Mouse (Mus musculus) kidney, postnatal 0 days (tissue): ENCODE results near the gene Rbpms2. TPM values are rescaled to one million over a fixed set of nuclear protein-coding genes. Genes with fewer than 3 reads are reported as not detected.

Experiments
- ATAC-seq: fragments of 200-750 bp; cut with Nextera tagmentation; replicated peaks from 2 replicates; pipeline ENCODE4 v1.8.0; 2017; ENCODE audit warnings: low read depth, moderate number of reproducible peaks, moderate TSS enrichment, moderate library complexity; ENCODE audit not compliant: low FRiP score
- DNase-seq: peaks from one replicate; pipeline ENCODE4 v3.0.0-alpha.2; 2016; ENCODE audit warnings: low spot score
- H3K27ac ChIP-seq: fragments of 300-500 bp; sonication (generic); 2 replicates; pipeline ENCODE4 v1.5.1; 2014; ENCODE audit warnings: mild to moderate bottlenecking
- H3K27me3 ChIP-seq: fragments of 300-500 bp; sonication (generic); 2 replicates; pipeline ENCODE4 v1.6.1; 2014; ENCODE audit warnings: low read length, mixed read lengths; ENCODE audit not compliant: insufficient read depth
- H3K36me3 ChIP-seq: fragments of 300-500 bp; sonication (generic); 2 replicates; pipeline ENCODE4 v1.6.1; 2014; ENCODE audit warnings: low read length, mixed read lengths; ENCODE audit not compliant: insufficient read depth
- H3K4me1 ChIP-seq: fragments of 300-500 bp; sonication (generic); replicated peaks from 2 replicates; pipeline ENCODE4 v1.6.1; 2014; ENCODE audit warnings: antibody characterized with exemption, low read length, mixed read lengths; ENCODE audit not compliant: insufficient read depth
- H3K4me2 ChIP-seq: fragments of 300-500 bp; sonication (generic); 2 replicates; pipeline ENCODE4 v1.6.1; 2014; ENCODE audit warnings: mild to moderate bottlenecking, low read length, moderate library complexity, mixed read lengths
- H3K4me3 ChIP-seq: fragments of 300-500 bp; sonication (generic); replicated peaks from 2 replicates; pipeline ENCODE4 v1.5.1; 2014; ENCODE audit warnings: low read depth, low read length
- H3K9ac ChIP-seq: fragments of 300-500 bp; sonication (generic); 2 replicates; pipeline ENCODE4 v1.6.1; 2014; ENCODE audit warnings: low read depth, low read length
- H3K9me3 ChIP-seq: fragments of 300-500 bp; sonication (generic); replicated peaks from 2 replicates; pipeline ENCODE4 v1.6.1; 2016; ENCODE audit warnings: low read length, inconsistent platforms, mixed read lengths
- CTCF ChIP-seq: IDR thresholded peaks from 2 replicates; pipeline ENCODE4 v1.5.1; 2016; ENCODE audit warnings: antibody characterized with exemption, low read depth, mild to moderate bottlenecking, moderate library complexity
- WGBS: fragments of 180-500 bp; shearing (Covaris S2); extraction: QIAGEN DNeasy Blood & Tissue Kit; methylation state at CpG from one replicate; pipeline ENCODE4 v1.1.7; 2014; 5-methylcytosine and 5-hydroxymethylcytosine counted together
- polyA plus RNA-seq: library from polyadenylated mRNA; unstranded; fragments of >200 nt; fragmentation: Nextera tagmentation; extraction: Ambion mirVana; gene quantifications from 2 replicates; pipeline ENCODE4 v1.2.1, GENCODE M21; 2015

The Rbpms2 gene
- polyA plus RNA-seq, 1 experiment from 2014 or later = 38.6 TPM

GRCm38 (mm10) chr9:65661029-65661428 lies 31.6 kb downstream of the Rbpms2 start:
- Histone ChIP-seq H3K4me3 (no peak overlapping the region), H3K36me3 (no peaks in the 10 kb centered on the region), H3K9me3 (no peaks in the 10 kb centered on the region), H3K4me2 (no peak overlapping the region), H3K4me1 (no peaks in the 10 kb centered on the region), H3K27ac (no peak overlapping the region), H3K9ac (no peak overlapping the region), H3K27me3 (no peaks in the 10 kb centered on the region)
- ATAC-seq (peak; percentile 50; the same call in 1 of the 2 replicates), DNase-seq (peak; percentile 74)
- peak; percentile 74 for TF ChIP-seq CTCF
- WGBS = 56% methylated on average over 5 of the region's 5 CpGs

GRCm38 (mm10) chr9:65661493-65661892 lies 32.0 kb downstream of the Rbpms2 start:
- ATAC-seq = no peak
- 35% methylated on average over 1 of the region's 1 CpGs for WGBS

DNA sequence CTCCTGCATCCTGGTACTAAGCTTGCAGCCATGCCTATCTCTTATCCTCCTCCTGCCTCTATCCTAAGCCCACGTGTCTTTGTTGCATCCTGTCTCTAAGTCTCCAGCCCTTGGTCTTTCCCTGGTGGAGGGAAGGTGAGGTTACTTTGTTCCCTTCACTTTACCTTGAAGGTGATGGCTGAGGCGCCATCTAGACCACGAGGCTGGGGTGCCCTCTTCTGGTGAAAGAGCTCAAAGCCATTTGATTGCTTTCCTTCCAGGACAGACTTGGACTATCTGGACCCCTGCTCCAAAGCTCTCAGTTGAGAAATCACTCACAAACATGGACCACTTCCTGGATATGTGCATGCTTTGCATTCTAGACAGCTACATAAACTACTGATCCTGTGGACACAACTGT lies 34.7 kb downstream of the Rbpms2 start:
- 0 out of 2 replicates have a peak, but pooled peaks have one; percentile 38 for ATAC-seq
- TF ChIP-seq CTCF = peak; percentile 96
- Histone ChIP-seq H3K4me3 (no peak overlapping the region), H3K27me3 (no peaks in the 10 kb centered on the region), H3K9me3 (no peaks in the 10 kb centered on the region), H3K4me2 (no peak overlapping the region), H3K36me3 (no peaks in the 10 kb centered on the region), H3K4me1 (no peaks in the 10 kb centered on the region), H3K27ac (no peak overlapping the region), H3K9ac (no peak overlapping the region)
- DNase-seq = peak; percentile 72
- WGBS = 3% methylated on average over 3 of the region's 3 CpGs

More at GRCm38 (mm10) chr9:65661493-65661892, 32.0 kb downstream of the Rbpms2 start:
- Histone ChIP-seq H3K4me1 (no peaks in the 10 kb centered on the region), H3K9ac (no peak overlapping the region), H3K9me3 (no peaks in the 10 kb centered on the region), H3K27me3 (no peaks in the 10 kb centered on the region), H3K27ac (no peak overlapping the region), H3K4me2 (no peak overlapping the region), H3K36me3 (no peaks in the 10 kb centered on the region), H3K4me3 (no peak overlapping the region)
- no peak for TF ChIP-seq CTCF
- DNase-seq = no peak

DNA sequence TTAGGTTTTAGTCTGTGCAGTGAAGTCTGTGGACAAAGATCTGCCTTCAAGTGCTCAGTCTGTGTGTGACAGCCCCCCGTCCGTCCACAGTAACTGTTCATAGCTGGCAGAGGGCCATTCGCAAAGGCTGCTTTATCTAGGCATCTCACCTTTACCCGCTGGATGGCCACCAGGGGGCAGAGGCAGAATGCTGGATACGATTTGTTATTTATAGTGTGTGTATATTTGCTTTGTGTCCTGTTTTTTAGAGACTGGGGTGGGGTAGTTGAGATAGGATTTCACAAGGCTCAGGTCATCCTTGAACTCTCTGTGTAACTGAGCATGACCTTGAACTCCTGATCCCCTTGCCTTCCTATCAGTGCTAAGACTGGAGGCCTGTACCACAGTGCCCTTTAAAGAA lies 36.6 kb downstream of the Rbpms2 start:
- H3K27me3 ChIP-seq = no peaks in the 10 kb centered on the region
- H3K4me1 ChIP-seq = no peaks in the 10 kb centered on the region
- DNase-seq (peak; percentile 77), ATAC-seq (peak; percentile 48; the same call in 1 of the 2 replicates)
- no peak overlapping the region for H3K4me3 ChIP-seq
- no peaks in the 10 kb centered on the region for H3K9me3 ChIP-seq
- no peak overlapping the region for H3K4me2 ChIP-seq
- H3K36me3 ChIP-seq = no peaks in the 10 kb centered on the region
- WGBS = 5% methylated on average over 5 of the region's 5 CpGs
- H3K27ac ChIP-seq = no peak overlapping the region
- peak; percentile 91 for TF ChIP-seq CTCF
- no peak overlapping the region for H3K9ac ChIP-seq

- Histone ChIP-seq H3K9me3 (no peaks in the 10 kb centered on the region), H3K4me1 (no peaks in the 10 kb centered on the region), H3K27ac (no peak within 1 kb of the TSS), H3K4me3 (no peak within 1 kb of the TSS), H3K4me2 (no peak within 1 kb of the TSS), H3K36me3 (no peaks in the 10 kb centered on the region), H3K9ac (no peak within 1 kb of the TSS), H3K27me3 (no peaks in the 10 kb centered on the region)
- WGBS = 90% methylated on average over 8 of the region's 8 CpGs
- no peak for TF ChIP-seq CTCF
- DNase-seq = no peak
- ATAC-seq = no peak
These were observed 38.3 kb downstream of the Rbpms2 start, which contains the start of gene Oaz2 for GRCm38 (mm10) chr9:65667701-65668100. Gene Oaz2, plus strand, starts transcription at chr9:65668001.

GRCm38 (mm10) chr9:65671431-65671931 lies 42.0 kb downstream of the Rbpms2 start:
- Histone ChIP-seq H3K9me3 (no peaks in the 10 kb centered on the region), H3K27me3 (no peaks in the 10 kb centered on the region), H3K4me2 (no peak overlapping the region), H3K36me3 (no peaks in the 10 kb centered on the region), H3K27ac (peak overlapping the region; percentile 68), H3K9ac (no peak overlapping the region), H3K4me1 (no peaks in the 10 kb centered on the region), H3K4me3 (no peak overlapping the region)
- ATAC-seq (peak; percentile 80), DNase-seq (peak; percentile 69)
- TF ChIP-seq CTCF = no peak
- WGBS = 43% methylated on average over 9 of the region's 9 CpGs

DNA sequence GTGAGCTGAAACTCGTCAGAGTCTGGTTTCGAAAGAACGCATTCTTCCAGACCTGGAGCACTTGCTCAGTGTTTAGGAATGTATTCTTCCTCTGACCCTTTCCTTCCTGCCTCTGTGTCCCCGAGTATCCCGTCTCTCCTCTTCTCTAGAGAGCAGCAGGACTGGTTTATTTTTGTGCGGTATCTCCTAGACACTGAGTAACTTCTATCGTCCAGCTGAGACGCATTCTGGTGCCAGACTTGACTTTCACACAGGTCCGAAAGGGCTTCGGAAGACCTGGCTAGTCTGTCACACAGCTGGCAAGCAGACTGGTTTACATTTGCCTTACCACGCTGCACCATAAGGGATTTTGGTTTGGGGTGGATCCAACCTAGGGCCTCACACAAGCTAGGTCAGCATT lies 43.5 kb downstream of the Rbpms2 start:
- no peak for DNase-seq
- H3K27me3 ChIP-seq = no peaks in the 10 kb centered on the region
- ATAC-seq = no peak

More for the DNA sequence above, 43.5 kb downstream of the Rbpms2 start:
- Histone ChIP-seq H3K4me2 (no peak overlapping the region), H3K36me3 (no peaks in the 10 kb centered on the region), H3K4me3 (no peak overlapping the region), H3K9me3 (no peaks in the 10 kb centered on the region), H3K27ac (peak overlapping the region; percentile 68), H3K4me1 (peaks cover 5% of the 10 kb centered on the region; the same call in 1 of the 2 replicates), H3K9ac (no peak overlapping the region)
- no peak for TF ChIP-seq CTCF
- WGBS = 53% methylated on average over 11 of the region's 11 CpGs
